Mouse (Mus musculus): Measurements from ENCODE around the gene Ms4a10. TPM values are rescaled to one million over a fixed set of nuclear protein-coding genes. Genes with fewer than 3 reads are reported as not detected.

Gene Ms4a10
- polyA plus RNA-seq, 1 experiment from 2014 or later: 0.22 TPM

DNA sequence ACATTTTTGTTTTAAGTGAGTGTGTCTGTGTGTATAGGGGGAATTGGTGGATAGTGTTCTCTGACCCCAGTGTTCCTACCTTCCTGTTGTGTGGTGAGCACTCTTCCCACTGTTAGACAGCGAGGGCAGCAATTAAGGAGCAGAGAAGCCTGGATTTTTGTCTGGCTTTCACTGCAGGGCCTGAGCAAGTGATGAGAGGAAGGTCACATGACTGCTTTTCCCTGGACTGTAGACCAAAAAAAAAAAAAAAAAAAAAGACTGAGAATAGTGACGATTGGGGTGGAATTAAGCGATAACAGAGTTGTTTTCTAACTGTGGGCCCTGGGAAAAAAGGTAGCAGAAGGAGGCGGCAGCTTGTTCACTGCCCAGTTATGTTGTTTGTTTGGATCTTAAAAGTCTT, 47.8 kb downstream of the Ms4a10 start:
- 31% methylated on average over 4 of the region's 4 CpGs for WGBS
- Histone ChIP-seq H3K4me1 (replicated peaks; ENCODE audit: insufficient read depth, low read length) (0 out of 2 replicates have a peak, but pooled peaks cover 3% of the 10 kb centered on the region), H3K9me3 (replicated peaks; ENCODE audit: low read length) (no peaks in the 10 kb centered on the region), H3K4me2 (ENCODE audit: low read length) (no peak overlapping the region), H3K27me3 (ENCODE audit: insufficient read depth, low read length) (no peaks in the 10 kb centered on the region), H3K9ac (ENCODE audit: low read depth, low read length) (no peak overlapping the region), H3K27ac (peak overlapping the region; percentile 70), H3K36me3 (ENCODE audit: insufficient read depth, low read length) (no peaks in the 10 kb centered on the region), H3K4me3 (replicated peaks; ENCODE audit: low read depth, low read length) (no peak overlapping the region)
- ATAC-seq (replicated peaks; ENCODE audit: low FRiP score, low read depth) (no peak), DNase-seq (ENCODE audit: low spot score) (no peak)
- no peak for TF ChIP-seq CTCF (IDR thresholded peaks at IDR 0.05; ENCODE audit: low read depth)

DNA sequence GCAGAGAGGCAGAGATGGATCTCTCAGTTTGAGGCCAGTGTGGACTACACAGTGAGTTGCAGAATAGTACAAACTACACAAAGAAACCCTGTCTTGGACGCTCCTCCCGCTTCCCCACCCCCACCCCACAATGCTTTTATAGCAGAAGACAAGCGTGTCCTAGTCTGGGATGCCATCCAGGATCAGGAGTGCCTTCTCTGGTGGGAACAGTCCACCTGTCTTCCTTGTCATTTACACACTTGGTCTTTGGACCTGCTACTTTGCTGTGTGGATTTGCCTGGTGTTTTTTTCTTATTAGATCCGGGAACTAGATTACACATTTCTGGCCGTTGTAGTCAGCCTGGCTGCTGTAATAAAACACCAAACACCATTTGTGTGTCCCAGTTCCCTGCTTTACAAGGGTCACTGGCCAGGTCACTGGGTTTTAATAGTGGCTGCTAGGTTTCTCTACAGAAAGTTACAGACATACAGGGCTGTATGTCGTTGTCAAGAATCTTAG, 48.3 kb downstream of the Ms4a10 start:
- Histone ChIP-seq H3K4me1 (replicated peaks; ENCODE audit: insufficient read depth, low read length) (0 out of 2 replicates have a peak, but pooled peaks cover 3% of the 10 kb centered on the region), H3K27ac (peak overlapping the region; percentile 70), H3K4me3 (replicated peaks; ENCODE audit: low read depth, low read length) (no peak overlapping the region), H3K36me3 (ENCODE audit: insufficient read depth, low read length) (no peaks in the 10 kb centered on the region), H3K27me3 (ENCODE audit: insufficient read depth, low read length) (no peaks in the 10 kb centered on the region), H3K9ac (ENCODE audit: low read depth, low read length) (no peak overlapping the region), H3K4me2 (ENCODE audit: low read length) (no peak overlapping the region), H3K9me3 (replicated peaks; ENCODE audit: low read length) (no peaks in the 10 kb centered on the region)
- WGBS: 12% methylated on average over 6 of the region's 6 CpGs
- no peak for TF ChIP-seq CTCF (IDR thresholded peaks at IDR 0.05; ENCODE audit: low read depth)
- ATAC-seq (replicated peaks; ENCODE audit: low FRiP score, low read depth): peak; percentile 71; the same call in 1 of the 2 replicates
- DNase-seq (ENCODE audit: low spot score): peak; percentile 52

DNA sequence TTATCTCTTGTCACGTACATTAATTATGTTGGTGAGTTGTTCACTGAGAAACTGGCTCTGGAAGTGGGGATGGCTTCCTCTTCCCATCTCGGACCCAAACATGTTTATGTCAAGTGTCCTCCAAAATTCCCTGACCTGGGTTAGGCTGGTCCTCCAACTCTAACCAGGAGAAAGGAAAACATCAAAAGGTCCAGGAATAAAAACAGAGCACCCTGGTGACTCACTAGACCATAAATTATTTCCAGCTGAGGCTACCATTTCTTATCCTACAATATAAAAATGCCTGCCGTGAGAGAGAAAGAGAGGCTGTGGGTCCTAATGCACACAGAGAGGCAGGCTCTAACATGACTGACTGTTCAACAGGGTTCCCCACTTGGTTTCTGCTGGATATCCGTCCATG, 50.2 kb downstream of the Ms4a10 start:
- ATAC-seq (replicated peaks; ENCODE audit: low FRiP score, low read depth): no peak
- TF ChIP-seq CTCF (IDR thresholded peaks at IDR 0.05; ENCODE audit: low read depth): no peak
- Histone ChIP-seq H3K27me3 (ENCODE audit: insufficient read depth, low read length) (no peaks in the 10 kb centered on the region), H3K4me2 (ENCODE audit: low read length) (no peak overlapping the region), H3K27ac (peak overlapping the region; percentile 25; the same call in 1 of the 2 replicates), H3K36me3 (ENCODE audit: insufficient read depth, low read length) (no peaks in the 10 kb centered on the region), H3K9me3 (replicated peaks; ENCODE audit: low read length) (no peaks in the 10 kb centered on the region), H3K4me3 (replicated peaks; ENCODE audit: low read depth, low read length) (no peak overlapping the region), H3K4me1 (replicated peaks; ENCODE audit: insufficient read depth, low read length) (0 out of 2 replicates have a peak, but pooled peaks cover 3% of the 10 kb centered on the region), H3K9ac (ENCODE audit: low read depth, low read length) (no peak overlapping the region)
- DNase-seq (ENCODE audit: low spot score): no peak
- 19% methylated on average over 4 of the region's 4 CpGs for WGBS

DNA sequence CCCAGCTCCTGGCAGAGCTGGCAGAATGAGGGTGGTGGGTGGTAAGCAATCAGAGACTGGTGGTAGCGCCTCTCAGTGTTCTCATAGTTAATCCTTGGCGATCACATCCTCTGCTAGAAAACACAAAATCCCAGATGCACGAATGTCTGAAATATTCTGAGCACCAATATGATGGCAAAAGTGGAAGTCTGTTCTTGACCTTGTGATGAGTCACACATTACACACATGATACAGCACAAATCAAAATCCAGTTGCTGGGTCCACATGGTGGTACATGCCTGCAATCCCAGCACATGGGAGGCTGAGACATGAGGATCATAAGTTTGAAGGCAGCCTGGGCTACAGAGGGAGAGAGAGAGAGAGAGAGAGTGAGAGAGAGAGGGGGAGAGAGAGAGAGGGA, 53.4 kb downstream of the Ms4a10 start:
- Histone ChIP-seq H3K9me3 (replicated peaks; ENCODE audit: low read length) (no peaks in the 10 kb centered on the region), H3K27ac (no peak overlapping the region), H3K9ac (ENCODE audit: low read depth, low read length) (no peak overlapping the region), H3K4me3 (replicated peaks; ENCODE audit: low read depth, low read length) (no peak overlapping the region), H3K4me1 (replicated peaks; ENCODE audit: insufficient read depth, low read length) (0 out of 2 replicates have a peak, but pooled peaks cover 3% of the 10 kb centered on the region), H3K36me3 (ENCODE audit: insufficient read depth, low read length) (no peaks in the 10 kb centered on the region), H3K4me2 (ENCODE audit: low read length) (no peak overlapping the region), H3K27me3 (ENCODE audit: insufficient read depth, low read length) (no peaks in the 10 kb centered on the region)
- TF ChIP-seq CTCF (IDR thresholded peaks at IDR 0.05; ENCODE audit: low read depth): no peak
- 77% methylated on average over 3 of the region's 3 CpGs for WGBS
- ATAC-seq (replicated peaks; ENCODE audit: low FRiP score, low read depth): no peak
- no peak for DNase-seq (ENCODE audit: low spot score)

DNA sequence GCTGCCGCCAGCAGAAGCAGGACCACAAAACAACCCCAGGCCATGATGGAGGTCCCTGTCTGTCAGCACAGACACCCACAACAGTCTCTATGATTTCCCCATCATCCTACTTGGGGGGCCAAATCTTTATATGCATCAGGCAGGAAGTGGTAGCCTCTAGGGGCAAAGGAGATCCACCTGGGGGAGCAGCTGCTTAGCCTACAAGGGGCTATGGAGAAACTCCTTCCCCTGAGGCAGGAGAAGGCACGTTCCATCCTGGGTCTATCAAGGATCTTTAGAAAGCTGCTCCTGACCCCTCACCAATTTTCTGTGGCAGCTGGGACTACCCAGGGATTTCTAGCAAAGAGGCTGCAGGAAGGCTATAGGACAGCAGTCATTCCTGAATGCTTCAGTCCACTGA, 53.9 kb downstream of the Ms4a10 start, which contains the start of gene Zp1:
Zp1 (minus strand) TSS at position 101 of the 400 bp plus-strand sequence.
- Histone ChIP-seq H3K4me1 (replicated peaks; ENCODE audit: insufficient read depth, low read length) (0 out of 2 replicates have a peak, but pooled peaks cover 3% of the 10 kb centered on the region), H3K4me3 (replicated peaks; ENCODE audit: low read depth, low read length) (no peak within 1 kb of the TSS), H3K9ac (ENCODE audit: low read depth, low read length) (no peak within 1 kb of the TSS), H3K9me3 (replicated peaks; ENCODE audit: low read length) (no peaks in the 10 kb centered on the region), H3K27me3 (ENCODE audit: insufficient read depth, low read length) (no peaks in the 10 kb centered on the region), H3K27ac (no peak within 1 kb of the TSS), H3K4me2 (ENCODE audit: low read length) (no peak within 1 kb of the TSS), H3K36me3 (ENCODE audit: insufficient read depth, low read length) (no peaks in the 10 kb centered on the region)
- no peak for TF ChIP-seq CTCF (IDR thresholded peaks at IDR 0.05; ENCODE audit: low read depth)
- DNase-seq (ENCODE audit: low spot score) (no peak), ATAC-seq (replicated peaks; ENCODE audit: low FRiP score, low read depth) (no peak)
- WGBS: 61% methylated on average over 2 of the region's 2 CpGs

DNA sequence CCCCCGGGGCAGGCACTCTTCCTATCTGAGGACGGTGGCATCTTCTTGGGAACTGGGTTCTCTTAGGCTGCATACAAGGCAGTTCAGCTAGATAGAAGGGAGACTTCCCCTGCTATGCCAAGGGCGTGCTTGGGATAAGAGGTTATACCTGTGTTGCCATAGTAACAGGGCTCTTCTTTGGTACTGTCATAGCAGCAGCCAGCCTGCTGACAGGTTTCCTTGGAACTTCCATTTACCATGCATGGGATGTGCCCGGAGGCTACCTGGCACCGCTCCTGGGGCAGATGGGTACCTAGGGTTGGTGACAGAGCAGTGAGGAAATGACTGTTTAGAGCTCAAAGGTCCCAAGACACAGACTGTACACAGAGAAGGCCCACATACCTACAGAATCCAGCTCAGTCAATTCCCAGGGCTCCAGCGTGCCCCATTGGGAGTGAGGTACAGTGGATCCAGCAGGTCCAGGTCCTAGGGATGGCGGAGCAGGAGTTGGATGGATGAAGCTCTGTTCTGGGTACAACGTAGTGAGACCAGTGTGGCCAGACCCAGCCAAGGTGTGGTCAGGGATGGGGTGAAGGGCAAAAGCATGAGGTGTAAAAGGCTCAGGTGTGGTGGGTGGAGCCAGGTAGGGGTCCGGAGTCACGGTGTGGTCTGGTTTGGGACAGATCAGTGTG, 56.0 kb downstream of the Ms4a10 start:
- H3K9ac ChIP-seq (ENCODE audit: low read depth, low read length): no peak overlapping the region
- TF ChIP-seq CTCF (IDR thresholded peaks at IDR 0.05; ENCODE audit: low read depth): no peak
- no peak overlapping the region for H3K4me2 ChIP-seq (ENCODE audit: low read length)
- no peak overlapping the region for H3K4me3 ChIP-seq (replicated peaks; ENCODE audit: low read depth, low read length)
- DNase-seq (ENCODE audit: low spot score) (no peak), ATAC-seq (replicated peaks; ENCODE audit: low FRiP score, low read depth) (no peak)
- H3K27ac ChIP-seq: no peak overlapping the region
- no peaks in the 10 kb centered on the region for H3K4me1 ChIP-seq (replicated peaks; ENCODE audit: insufficient read depth, low read length)
- H3K36me3 ChIP-seq (ENCODE audit: insufficient read depth, low read length): no peaks in the 10 kb centered on the region
- H3K9me3 ChIP-seq (replicated peaks; ENCODE audit: low read length): no peaks in the 10 kb centered on the region
- 91% methylated on average over 10 of the region's 10 CpGs for WGBS
- H3K27me3 ChIP-seq (ENCODE audit: insufficient read depth, low read length): no peaks in the 10 kb centered on the region; the same call in 1 of the 2 replicates

Data from kidney, postnatal 0 days (tissue).